Mouse (Mus musculus) ovary, postnatal 14 days (tissue): ENCODE data around the gene Tor4a.

ENCODE experiments used
- DNase-seq: peaks from one replicate; pipeline ENCODE4 v3.0.0; 2022; ENCODE audit warnings: low spot score

Gene Tor4a

DNA sequence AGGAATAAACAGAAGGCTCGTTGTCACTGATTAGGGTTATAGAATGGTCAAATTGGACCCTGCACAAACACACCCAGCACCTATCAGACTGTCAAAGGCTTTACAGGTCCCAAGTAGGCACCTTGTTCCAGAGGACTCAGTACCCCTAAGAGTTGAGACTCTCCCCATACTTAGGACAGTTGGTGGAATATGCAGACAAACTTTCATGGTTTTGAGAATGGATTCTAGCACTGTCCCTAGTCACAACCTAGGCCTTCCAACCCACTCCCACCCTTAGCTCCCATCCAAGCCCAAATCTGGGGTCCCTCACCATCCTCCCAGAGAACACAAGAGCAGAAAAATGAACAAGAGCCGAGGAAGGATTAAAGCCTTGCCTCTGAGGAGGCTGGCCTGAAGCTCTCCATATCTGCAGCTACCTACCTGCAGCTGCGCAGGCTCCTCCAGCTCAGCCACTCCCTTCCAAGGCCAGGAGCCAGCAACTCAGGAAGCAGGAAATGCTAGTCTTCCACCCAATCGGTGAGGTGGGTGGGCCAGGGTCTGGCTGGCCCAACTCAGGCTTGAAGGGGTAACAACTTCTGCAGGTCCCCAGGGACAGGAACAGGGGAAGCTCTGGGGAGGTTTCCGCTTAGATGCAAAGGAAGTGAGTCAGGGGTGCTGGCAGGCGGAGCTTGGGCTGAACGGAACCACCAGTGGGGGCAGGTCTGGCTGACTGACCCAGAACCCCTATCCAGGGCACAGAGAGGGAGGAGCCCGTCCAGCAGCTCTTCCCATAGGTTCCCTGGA is at the start of gene Tor4a:
Gene Tor4a (minus strand): TSS at position 715 of the 783 bp plus-strand sequence.
- DNase-seq = peak; percentile 66

DNA sequence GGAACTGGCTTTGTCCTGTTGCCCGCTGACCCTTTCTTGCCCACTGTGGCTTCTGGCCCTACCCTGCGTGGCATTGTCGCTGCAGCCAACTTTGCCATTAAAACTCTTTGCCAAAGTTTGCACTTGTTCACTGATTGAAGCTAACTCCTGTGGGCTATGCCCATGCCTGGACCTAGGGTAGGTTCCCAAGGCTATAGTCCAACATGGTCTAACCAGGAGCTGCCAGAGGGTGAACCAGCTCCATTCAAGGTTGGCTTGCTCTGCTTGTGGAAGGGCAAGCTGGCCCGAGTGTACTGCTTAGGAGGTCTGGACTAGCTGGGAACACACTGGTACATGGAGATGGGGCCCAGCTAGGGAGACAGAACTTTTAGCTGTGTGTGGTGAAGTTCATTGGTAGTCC is 47.5 kb upstream of the Tor4a start:
- no peak for DNase-seq

DNA sequence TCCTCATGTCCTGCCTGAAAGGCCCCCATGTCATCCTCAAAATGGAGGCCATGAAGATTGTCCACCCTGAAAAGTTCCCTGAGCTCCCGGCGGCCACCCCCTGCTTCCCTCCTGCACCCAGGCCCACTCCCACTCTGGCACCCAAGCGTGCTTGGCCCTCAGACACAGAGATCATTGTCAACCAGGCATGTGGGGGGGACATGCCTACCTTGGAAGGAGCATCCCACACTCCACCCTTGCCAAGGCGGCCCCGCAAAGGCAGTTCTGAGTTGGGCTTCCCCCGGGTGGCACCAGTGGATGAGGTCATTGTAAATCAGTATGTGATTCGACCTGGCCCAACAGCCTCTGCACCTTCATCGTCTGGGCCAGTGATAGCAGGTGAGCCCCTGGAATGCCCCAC is 46.7 kb upstream of the Tor4a start:
- DNase-seq = no peak

DNA sequence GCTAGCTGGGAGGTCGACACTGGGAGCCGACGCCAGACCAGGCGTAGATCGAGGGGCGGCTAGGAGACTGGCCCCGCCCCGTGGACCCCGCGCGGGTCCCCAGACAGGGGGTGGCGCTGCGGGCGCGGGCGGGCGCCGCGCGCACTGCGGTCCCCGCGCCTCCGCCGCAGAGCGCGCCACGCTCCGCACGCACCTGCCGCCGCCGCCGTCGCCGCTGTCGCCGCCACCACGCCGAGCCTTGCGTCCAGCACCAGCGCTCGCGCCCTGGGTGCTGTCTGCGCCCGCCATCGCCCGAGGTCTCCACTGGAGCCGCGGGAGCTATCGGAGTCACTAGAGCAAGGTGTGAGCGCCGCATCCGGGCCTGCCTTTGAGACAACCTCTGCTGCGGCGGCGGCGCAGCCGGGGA is 45.4 kb upstream of the Tor4a start, which contains the start of the genes Rnf208 and Cysrt1:
Gene Rnf208 (plus strand): TSS at position 155 of the 406 bp plus-strand sequence.
Gene Cysrt1 (minus strand): TSS at position 352 of the 406 bp plus-strand sequence.
- no peak for DNase-seq

DNA sequence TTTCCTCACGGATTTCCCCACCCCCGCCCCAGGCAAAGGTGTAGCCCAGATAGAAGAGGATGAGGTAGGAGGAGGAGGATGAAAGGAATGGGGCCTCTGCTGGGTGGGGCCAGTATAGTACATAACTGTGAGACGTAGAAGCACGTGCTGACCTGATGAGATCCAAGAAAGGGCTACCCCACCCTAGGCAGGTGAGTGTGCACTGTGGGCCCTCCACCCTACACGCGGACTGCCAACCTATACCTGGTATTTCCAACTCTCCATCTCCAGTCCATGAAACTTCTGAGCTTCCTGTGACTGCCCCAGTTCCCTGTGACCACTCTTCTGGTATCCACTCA is 44.7 kb upstream of the Tor4a start:
- DNase-seq = no peak

DNA sequence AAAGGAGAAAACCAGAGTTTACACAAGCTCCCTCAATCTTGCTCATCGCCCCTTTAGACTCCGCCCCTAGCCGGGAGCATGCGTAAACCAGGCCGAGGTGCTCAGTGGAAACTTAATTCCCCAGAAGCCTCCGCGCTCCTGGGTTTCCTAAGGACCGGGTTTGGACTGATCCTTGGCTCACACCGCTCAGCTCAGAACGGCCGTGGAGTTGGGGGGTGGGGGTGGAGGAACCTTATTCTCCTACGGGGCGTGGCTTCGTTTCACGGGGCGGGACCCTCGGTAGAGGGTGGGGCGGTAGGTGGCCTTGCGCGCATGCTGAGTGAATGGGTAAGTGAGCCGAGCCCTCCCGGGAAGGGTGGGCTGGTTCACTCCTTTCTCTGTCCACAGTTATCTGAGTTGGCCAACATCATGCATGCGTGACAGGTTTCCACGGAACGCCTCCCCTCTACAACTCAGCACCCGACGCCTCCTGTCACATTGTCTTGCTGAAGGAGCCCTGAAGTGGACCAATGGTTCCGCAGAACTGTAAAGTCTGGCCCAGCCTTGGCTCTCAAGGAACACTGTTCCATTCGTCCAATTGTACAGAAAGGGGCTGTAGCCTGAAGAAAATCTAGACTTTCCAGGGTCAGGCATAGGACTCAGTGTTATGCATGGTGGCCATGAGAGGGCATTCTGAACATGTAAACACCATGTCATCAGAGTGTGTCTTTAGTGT is 44.2 kb upstream of the Tor4a start:
- peak; percentile 56 for DNase-seq

DNA sequence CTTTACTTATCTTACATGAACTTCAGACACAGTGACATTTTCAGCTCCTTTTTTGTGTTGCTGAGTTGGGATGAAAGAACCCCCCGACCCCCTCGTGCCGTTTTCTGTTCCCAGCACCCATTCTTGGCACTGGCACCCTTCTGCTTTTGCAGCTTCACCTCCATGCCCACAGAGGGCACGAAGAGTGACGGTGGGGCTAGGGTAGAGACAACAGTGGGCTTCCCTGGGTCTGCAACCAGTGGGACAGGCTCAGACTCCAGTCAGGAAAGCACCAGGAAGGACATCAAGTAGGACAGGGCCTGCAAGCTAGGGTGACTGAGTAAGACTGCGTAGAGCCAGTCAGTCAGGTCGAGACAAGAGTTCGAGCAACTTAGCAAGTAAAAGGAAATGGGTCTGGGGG is 43.6 kb upstream of the Tor4a start:
- DNase-seq = no peak

DNA sequence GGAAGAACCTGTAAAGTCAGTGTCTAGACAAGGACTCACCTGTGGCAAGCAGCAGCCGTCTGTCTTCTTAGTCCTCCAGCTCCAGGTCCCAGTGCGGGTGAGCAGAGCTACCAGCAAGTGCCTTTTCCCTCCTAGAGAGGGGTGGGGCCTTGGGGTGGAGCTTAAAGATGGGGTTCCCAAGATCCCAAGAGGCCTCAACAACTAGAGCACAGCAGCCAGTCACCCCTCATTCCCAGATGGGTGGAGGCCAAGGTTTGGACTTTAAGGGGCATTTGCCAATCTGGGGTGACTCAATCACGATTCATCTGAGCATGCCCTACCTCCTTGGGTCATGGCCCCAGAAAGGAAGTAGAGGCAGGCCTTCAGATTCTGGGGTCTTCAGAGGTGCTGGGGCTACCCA is 43.1 kb upstream of the Tor4a start:
- DNase-seq = no peak

DNA sequence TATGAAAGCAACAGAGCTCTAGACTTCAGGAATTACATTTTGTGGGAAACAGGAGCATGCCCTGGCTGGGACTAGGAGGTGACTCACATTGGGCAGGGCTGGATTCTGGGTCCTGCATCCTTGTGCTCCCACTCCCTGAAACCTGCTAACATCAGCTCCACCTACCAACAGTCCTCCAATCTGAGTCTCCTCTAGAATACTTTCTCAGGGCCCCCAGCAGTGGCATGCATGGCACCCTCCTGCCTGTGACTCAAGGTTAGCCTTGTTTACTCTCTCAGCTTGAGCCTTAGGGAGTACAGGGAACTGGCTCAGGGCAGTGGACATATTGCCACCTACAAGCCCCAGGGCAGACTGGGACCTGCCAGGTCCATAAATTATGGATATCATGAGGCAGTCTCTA is 41.4 kb upstream of the Tor4a start:
- DNase-seq = no peak

DNA sequence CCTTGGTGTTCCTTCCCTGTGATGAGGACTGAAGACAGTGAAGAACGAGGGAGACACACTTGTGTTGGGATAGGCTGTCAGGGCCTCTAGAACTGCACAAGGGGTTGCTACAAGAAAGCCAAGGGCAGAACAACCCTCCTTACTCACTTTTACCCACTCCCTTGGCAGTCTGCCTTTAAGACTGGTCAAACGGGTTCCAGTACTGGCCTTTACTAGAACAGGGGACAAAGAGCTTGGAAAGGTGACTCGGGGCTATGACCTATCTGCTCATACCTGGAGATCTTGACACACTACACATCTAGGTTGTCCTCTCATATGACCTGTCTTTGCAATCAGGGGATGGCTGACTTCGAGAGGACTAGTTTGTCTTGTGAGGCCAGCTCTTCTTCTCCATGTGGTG is 40.8 kb upstream of the Tor4a start:
- no peak for DNase-seq

DNA sequence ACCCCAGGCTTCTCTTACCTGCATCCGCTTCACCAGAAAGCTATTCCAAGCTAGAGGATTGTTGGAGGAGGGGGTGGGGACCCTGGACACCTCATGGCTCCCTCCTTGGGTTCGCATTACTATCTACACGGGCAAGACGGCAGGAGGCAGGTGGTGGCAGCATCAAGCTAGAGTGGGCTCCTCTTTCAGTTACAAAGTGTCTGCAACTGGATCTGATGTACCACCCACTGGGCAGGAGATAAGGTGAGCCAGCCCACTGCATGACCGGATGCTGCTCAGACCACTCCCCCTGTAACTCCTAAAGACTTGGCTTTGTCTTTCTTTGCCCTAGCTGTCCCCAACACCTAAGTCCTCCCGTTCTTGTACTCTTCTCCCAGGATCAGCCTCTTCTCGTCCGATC is 39.9 kb upstream of the Tor4a start, which contains the start of gene Rnf224:
Gene Rnf224 (minus strand): TSS at position 174 of the 400 bp plus-strand sequence.
- DNase-seq = no peak

DNA sequence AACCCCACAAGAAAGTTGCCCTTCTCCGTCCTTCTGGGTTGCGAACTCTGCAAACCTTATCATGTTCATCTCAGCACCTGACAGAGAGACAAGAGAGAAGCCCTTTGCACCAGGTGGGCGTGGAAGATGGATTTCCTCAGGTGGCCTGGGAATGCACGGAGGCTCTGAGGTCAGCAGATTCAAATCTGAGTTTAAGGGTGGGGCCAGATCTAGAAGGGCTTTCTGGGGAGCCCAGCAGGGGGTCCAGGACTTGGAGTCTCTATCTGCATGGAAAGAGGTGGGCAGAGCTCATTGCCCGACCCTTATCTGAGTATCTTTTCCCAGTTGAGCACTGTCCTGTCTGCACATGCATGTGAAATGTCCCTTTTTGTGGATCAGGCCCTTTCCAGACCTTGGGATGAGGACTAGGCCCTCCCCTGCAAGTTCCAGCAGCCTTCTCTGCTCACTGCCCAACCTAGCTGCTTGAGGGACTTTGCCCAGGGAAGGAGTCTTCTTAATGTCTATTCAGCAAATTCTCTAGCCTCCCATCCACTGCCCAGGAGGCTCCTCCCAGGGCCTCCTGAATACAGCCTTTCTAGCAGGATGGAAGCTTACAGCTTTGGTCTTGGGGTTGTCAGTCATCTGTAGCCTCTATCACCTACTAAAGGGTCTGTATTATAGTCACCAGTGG is 38.0 kb upstream of the Tor4a start:
- DNase-seq = no peak

DNA sequence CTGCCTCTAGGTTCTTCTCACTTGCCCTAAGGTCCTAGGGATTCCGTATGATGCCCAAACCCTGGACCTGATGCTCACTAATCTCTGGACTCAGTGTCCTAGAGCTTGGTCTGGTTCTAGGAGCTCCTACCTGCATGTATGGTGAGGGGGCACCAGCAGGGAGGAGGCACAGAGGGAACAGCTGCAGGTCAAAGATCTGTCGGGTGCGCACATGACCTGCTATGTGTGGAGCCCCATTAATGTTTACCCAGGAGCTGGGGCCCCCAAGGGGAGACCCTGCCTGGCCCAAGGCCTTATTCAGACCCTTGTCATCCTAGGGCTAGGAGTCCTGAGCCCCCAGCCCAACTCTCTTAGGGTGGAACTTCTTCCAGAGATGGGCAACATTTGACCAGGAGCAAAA is 37.4 kb upstream of the Tor4a start, which contains the start of gene Slc34a3:
Gene Slc34a3 (minus strand): TSS at position 315 of the 400 bp plus-strand sequence.
- DNase-seq = no peak

DNA sequence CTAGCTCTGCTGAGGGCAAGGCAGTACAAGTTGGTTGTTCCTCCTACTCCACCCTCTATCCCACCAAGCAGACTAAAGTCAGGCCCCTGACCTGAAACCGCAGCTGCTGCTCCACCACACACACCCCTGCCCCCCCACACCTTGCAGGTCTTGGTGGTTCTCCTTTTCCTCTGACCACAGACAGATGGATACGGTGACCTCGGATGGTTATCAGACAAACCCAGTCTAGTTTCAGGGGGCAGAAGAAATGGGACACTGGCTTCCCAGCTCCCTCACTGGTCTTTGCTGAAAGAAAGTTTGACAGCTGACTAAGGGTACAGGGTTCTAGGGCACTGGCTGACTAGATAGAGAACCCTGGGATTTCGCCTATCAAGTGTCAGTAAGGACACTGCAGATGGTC is 36.7 kb upstream of the Tor4a start:
- DNase-seq = no peak

DNA sequence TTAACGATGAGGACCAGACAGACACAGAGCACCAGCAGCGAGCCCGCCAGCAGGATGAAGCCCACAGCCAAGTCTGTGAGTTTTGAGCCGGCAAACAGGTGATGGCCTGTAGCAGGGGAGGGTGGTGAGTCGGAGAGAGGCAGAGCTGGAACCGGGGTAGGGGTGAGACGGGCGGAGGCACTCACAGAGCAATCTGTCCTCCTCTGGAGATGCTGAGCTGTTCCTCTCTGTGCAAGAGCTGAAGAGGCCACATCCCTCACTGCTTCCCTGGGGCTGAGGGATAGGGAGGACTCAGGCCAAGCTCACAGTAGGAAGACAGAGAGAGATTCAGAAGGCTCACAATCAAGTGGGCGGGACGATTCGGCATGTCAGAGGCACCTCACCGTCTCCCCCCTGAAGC is 34.4 kb upstream of the Tor4a start:
- DNase-seq = no peak

DNA sequence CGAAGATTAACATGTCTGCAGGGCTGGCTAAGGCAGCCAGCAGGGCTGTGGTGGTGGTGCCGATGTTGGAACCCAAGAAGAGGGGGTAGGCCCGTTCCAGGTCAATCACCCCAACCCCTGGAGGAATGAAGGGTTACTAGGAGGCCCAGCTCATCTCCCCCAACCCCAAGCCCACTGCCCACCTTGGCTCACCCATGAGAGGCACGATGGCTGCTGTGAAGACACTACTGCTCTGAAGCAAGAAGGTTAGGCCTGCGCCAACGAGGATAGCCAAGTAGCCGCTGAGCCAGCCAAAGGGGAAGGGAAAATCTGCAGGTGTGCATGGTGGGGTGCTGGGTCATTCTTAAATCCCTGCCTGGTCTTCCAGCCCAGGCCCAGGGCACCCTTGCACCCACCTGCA is 33.9 kb upstream of the Tor4a start:
- DNase-seq = no peak

DNA sequence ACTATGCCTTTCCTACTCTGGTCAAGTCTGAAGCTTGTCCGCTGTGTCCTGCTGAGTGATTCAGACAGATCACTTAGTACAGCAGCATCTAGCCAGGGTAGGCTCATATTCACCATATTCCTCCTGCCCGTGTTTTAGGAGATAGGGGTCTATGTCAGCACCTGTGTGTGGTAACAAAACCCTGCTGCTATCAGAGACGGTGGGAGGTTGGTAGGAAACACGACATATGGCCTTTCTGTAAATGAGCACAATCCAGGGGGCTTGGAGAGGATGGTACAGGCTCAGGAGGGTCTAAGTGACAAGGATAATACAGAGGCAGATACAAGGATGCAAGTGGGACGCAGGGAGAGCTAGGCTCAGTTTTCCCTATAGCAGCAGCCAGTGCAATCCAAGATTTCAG is 32.9 kb upstream of the Tor4a start:
- DNase-seq = no peak

DNA sequence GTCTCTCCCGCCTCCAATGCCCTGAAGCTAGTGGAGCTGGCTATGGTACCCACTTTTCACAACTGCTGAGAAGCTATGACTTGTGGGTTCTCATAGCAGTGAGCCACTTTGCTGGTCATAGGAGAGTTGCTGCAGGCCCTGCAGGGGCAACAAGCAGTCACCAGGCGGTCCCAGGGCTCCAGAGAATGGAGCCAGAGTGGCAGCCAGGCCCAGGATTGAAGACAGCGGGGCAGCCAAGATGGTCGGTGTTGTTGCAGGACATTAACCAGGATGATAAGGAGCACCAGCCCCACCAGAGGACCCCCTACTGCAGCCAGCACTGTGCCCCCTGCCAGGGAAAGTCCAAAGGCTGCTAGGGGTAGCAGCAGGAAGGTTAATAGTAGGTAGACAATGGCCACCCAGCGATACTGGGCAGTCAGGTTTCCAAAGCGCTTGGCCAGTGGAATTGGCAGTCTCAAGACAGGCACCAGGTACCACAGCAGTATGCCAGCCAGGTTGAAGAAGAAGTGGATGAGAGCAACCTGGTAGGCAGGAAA is 32.4 kb upstream of the Tor4a start:
- no peak for DNase-seq

DNA sequence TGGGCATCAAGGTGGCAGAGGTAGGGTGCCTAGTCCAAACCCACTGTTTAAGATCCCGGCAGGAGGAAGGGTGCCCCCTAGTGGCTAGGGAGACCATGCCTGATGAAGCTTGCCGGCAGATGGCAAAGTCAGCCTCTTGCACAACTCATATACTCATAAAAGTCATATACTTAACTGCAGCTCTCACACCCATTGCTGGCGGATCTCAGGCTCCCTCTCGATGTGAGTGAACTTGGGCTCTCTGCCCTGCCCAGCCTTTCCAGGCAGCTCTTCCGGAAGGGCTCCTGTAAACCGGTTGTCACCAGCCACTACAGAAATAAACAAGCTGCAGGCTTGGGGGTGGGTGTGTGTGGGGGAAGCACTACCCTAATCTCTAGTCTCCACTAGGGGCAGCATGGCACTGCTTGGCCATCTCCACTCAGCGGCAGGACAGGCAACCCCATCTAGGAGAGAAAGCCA is 31.8 kb upstream of the Tor4a start:
- DNase-seq = peak; percentile 79

DNA sequence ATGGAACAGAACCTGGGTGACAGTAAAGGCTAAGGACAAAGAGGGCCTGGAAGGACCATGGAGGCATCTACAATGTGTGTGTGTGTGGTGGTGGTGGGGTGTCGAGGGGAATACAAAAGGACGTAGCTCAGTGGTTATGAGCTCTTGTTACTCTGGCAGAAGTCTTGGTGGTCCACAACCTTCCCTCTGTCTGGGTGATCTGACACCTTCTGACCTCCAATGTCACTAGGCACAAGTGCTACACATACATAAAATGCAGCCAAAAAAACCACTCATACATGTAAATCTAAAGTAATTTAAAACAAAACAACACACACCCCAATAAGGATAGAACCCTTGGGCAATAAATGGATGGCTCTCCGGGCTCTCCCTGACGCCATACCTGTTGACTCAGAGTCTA is 30.7 kb upstream of the Tor4a start:
- DNase-seq = no peak

DNA sequence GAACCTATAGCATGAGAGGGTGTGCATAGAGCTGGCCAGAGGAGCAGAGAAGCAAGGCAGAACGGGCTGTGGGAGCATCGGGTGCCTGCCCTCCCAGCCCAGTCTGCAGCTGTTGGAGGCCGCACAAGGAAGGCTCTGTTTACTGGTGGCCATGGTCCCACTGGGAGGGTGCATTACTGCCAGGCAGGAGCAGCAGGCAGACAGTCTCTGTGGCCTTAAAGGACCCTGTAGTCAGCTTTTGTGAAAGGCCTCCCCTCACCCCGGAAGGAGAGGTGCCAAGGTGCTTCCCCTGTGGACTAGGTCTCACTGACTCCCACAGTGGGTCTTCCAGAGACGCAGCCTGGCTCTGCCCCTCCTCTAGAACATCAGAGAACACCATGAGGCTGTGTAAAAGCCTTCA is 30.2 kb upstream of the Tor4a start:
- no peak for DNase-seq

DNA sequence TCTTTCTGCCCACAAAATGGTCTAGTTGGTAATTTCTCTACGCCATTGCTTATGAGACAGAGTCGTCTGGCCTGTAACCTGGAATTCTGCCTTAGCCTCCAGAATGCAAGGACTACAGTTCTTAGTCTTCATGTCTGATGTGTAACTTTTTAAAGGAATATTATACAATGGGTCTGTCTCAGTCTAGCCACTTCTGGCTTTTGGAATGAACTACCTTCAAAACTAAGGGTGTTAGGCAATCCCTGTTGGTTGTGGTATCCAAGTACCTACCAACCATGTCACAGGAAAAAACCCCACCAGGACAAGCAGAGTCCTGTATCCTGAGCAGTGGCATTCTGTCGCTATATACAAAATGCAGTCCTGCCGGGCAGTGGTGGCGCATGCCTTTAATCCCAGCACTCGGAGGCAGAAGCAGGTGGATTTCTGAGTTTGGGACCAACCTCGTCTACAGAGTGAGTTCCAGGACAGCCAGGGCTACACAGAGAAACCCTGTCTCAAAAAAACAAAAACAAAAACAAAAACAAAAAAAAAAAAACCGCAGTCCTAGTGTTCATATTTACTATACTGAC is 29.2 kb upstream of the Tor4a start:
- DNase-seq = no peak
